ENCODE assay signal across 13 mouse cellular contexts in genomic region chr1:152978700-152979099, GRCm38 (mm10).
DNase-seq lines count a peak whose midpoint lies in the region.
"Had no signal": no experiment of that assay in that cellular context is flagged by ENCODE, and none has a peak within 500 bp of the region (broad histone marks: within the 10 kb centered on the region; RNA-seq: fewer than 3 reads in every experiment).

No protein-coding gene starts in this region.

- DNase-seq in cerebellum, adult 18-20 months = peak; percentile 49 to 61
- DNase-seq in cerebellum, adult 8-10 months = no peak
- peak; percentile 46 for DNase-seq in brain, adult 2 months (ENCODE audit: low read depth, low spot score)
- DNase-seq in cerebellum, adult 9-11 months = peak; percentile 66
- DNase-seq in cerebellum, postnatal 25 days = peak; percentile 65 to 69
- DNase-seq in spleen, postnatal 4 days (ENCODE audit: low spot score in 2 of 2) = no peak
- no peak for DNase-seq in ovary, postnatal 14 days (ENCODE audit: low spot score)
- DNase-seq: adrenal gland, adult 2 months; adrenal gland, postnatal 14 days; gastrocnemius, postnatal 10 days; gastrocnemius, postnatal 36 days; kidney, adult 11 months; kidney, adult 8-10 months had no signal

Comparison
In these comparisons a context has a peak if more than half of its experiments do, and no peak if none do; other contexts are left out.
1. DNase-seq: peak in cerebellum, adult 18-20 months (2 of 2), brain, adult 2 months (single experiment), cerebellum, adult 9-11 months (single experiment) and cerebellum, postnatal 25 days (2 of 2); none in cerebellum, adult 8-10 months (single experiment), spleen, postnatal 4 days (0 of 2) and ovary, postnatal 14 days (single experiment).